Mouse (Mus musculus): ENCODE measurements around the gene Arpc2.
"Not testable (repeated sequence)": the region's sequence is repeated elsewhere in the genome, so short reads cannot be mapped to it uniquely, and the experiment has no call there.

The Arpc2 gene

GRCm38 (mm10) chr1:74282896-74283625 lies 47.2 kb downstream of the Arpc2 start:
- in situ Hi-C loops (cut with MboI; ENCODE audit: low sequenced_read_pairs) = no loop called here

- in situ Hi-C loops (cut with MboI; ENCODE audit: low sequenced_read_pairs) = no loop called here
These were observed 48.0 kb downstream of the Arpc2 start for GRCm38 (mm10) chr1:74283686-74284463.

- in situ Hi-C loops (cut with MboI; ENCODE audit: low sequenced_read_pairs) = no loop called here
These were observed 48.8 kb downstream of the Arpc2 start, which contains the start of the genes Aamp and Pnkd for GRCm38 (mm10) chr1:74284543-74285160. Gene Aamp, minus strand, starts transcription at chr1:74284738. Gene Pnkd, plus strand, starts transcription at chr1:74284930.

- in situ Hi-C loops (cut with MboI; ENCODE audit: low sequenced_read_pairs) = no loop called here
These were observed 49.5 kb downstream of the Arpc2 start for GRCm38 (mm10) chr1:74285212-74286010.

GRCm38 (mm10) chr1:74286869-74287607 lies 51.2 kb downstream of the Arpc2 start:
- in situ Hi-C loops (cut with MboI; ENCODE audit: low sequenced_read_pairs) = not testable (repeated sequence)

GRCm38 (mm10) chr1:74288327-74288726 lies 52.4 kb downstream of the Arpc2 start:
- in situ Hi-C loops (cut with MboI; ENCODE audit: low sequenced_read_pairs) = no loop called here

- in situ Hi-C loops (cut with MboI; ENCODE audit: low sequenced_read_pairs) = no loop called here
These were observed 53.4 kb downstream of the Arpc2 start for GRCm38 (mm10) chr1:74289248-74289647.

GRCm38 (mm10) chr1:74289740-74290139 lies 53.9 kb downstream of the Arpc2 start:
- in situ Hi-C loops (cut with MboI; ENCODE audit: low sequenced_read_pairs) = no loop called here

- in situ Hi-C loops (cut with MboI; ENCODE audit: low sequenced_read_pairs) = no loop called here
These were observed 54.3 kb downstream of the Arpc2 start for GRCm38 (mm10) chr1:74290141-74290540.

- in situ Hi-C loops (cut with MboI; ENCODE audit: low sequenced_read_pairs) = no loop called here
These were observed 56.6 kb downstream of the Arpc2 start for GRCm38 (mm10) chr1:74292331-74293020.

GRCm38 (mm10) chr1:74293306-74293960 lies 57.5 kb downstream of the Arpc2 start:
- in situ Hi-C loops (cut with MboI; ENCODE audit: low sequenced_read_pairs) = no loop called here

- in situ Hi-C loops (cut with MboI; ENCODE audit: low sequenced_read_pairs) = no loop called here
These were observed 58.3 kb downstream of the Arpc2 start for GRCm38 (mm10) chr1:74294090-74294643.

GRCm38 (mm10) chr1:74294733-74295455 lies 59.0 kb downstream of the Arpc2 start:
- in situ Hi-C loops (cut with MboI; ENCODE audit: low sequenced_read_pairs) = no loop called here

GRCm38 (mm10) chr1:74295456-74296171 lies 59.7 kb downstream of the Arpc2 start:
- in situ Hi-C loops (cut with MboI; ENCODE audit: low sequenced_read_pairs) = no loop called here

GRCm38 (mm10) chr1:74296477-74296876 lies 60.6 kb downstream of the Arpc2 start:
- in situ Hi-C loops (cut with MboI; ENCODE audit: low sequenced_read_pairs) = no loop called here

GRCm38 (mm10) chr1:74297269-74297668 lies 61.4 kb downstream of the Arpc2 start:
- in situ Hi-C loops (cut with MboI; ENCODE audit: low sequenced_read_pairs) = no loop called here

GRCm38 (mm10) chr1:74298157-74298750 lies 62.4 kb downstream of the Arpc2 start:
- in situ Hi-C loops (cut with MboI; ENCODE audit: low sequenced_read_pairs) = no loop called here

Data from CH12F3 (cell line).